Mouse (Mus musculus) lung, adult 18-20 months (tissue): ENCODE measurements around the gene 1700001C02Rik.

Source experiments
- DNase-seq, 2 experiments: peaks; one replicate each; pipeline ENCODE4 v3.0.0; 2022; ENCODE audit warnings: mixed read lengths in 2 of 2

The 1700001C02Rik gene

DNA sequence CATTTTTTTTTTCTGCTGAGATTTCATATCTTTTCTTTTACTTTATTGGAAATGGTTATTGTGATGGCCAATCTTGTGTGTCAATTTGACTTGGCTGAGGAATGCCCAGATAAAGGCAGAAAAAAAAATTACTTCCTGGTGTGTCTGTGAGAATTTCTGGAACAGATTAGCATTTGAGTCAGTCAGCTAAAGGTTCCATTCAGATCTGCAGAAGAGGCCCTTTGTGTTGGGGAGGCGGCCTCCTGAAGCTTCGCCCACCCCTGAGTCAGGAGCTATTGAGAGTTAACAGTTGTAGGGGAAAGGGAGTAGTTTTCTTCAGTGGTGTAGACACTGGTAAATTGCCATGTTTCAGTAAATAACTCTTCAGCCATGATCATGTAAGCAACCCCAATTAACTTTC, 29.4 kb downstream of the 1700001C02Rik start:
- no peak for DNase-seq

DNA sequence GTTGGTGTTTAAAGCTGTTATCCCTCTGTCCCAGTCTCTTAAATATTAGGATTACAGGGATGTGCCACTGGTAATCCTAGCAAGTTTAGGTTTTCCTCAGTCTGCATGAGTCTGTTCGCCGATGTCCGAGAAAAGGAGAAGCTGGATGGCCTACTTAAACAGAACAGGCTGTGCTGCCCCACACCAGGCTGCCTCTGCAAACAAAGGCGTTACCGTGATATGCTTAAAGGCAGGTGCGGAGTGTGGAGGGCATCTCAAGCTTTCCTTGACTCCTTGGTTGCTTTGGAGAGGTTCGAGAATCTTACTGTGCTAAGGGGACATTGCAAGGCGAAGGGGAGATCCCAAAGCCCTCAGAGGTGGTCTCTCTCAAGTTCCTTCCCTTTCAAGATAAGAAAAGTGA, 31.0 kb downstream of the 1700001C02Rik start:
- DNase-seq: no peak

DNA sequence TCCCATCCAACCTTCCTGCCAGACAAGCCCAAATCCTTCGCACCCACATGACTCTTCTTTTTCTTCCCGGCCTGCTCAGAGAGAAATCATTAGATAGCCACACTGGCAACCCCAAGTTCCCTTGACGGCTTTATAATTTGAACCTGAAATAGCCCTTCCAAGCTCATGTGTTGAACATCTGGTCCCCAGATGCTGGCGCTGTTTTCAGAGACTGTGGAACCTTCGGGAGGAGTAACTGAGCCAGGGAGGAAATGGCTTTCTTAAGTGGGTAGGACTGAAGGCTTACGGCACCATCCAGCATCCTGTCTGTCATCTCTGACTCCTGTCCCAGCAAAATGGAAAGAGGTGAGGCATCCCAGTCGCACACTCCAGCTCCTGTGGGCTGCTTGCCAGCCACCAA, 31.5 kb downstream of the 1700001C02Rik start:
- no peak for DNase-seq

DNA sequence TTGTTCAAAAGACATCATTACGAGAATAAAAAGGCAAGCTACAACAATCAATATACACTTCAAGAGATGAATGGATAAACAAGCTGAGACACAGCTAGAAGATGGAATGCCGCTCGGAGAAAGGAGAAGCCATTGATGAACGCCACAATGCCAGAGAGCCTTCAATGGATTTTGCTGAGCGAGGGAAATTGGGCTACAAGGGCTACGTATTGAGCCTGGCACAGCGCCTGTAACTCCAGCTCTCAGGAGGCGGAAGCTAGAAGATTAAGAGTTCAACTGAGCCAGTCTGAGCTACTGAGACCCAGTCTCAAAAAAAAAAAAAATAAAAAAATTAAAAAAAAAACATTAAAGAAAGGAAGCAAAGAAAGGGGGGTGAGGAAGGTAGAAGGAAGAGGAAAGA, 47.3 kb downstream of the 1700001C02Rik start:
- DNase-seq: no peak

DNA sequence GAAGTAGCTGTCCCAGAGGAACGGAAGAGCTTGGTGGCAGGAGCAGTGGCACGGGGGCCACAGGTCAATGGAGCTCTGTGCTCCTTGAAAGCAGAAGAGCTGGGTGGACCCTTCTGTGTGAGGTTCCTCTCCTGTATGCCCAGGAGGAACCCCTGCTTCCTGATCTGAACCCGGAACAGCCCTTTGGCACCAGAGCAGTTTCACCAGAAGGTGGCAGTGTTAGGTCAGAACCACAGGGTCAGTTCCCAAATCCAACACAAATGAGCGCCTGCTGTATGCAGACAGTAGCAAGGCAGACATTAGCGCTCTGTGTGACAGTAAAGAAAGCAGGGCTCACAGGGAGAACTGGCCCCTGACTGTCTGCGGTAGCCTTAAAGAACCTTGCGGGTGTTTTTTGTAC, 50.5 kb downstream of the 1700001C02Rik start:
- peak; percentile 41 to 64 for DNase-seq

DNA sequence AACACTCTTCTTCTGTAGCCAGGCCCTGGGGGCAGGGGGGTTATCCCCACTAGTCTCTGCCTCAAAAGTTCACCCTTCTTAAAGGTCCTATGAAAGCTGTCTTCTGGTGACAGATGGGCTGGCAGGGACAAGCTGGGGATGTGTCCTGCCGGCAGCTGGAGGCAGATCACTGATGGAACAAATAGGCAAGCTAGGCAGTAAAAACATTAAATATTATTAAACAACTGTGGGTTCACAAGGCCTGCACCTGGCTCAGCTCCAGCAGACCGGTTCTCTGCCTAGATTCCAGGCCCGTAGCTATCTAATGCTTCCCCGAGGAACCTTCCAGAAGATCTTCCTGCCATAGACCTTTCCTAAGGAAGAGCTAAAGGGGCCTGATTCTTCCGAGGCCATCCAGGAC, 52.3 kb downstream of the 1700001C02Rik start:
- peak; percentile 20 to 29 for DNase-seq

DNA sequence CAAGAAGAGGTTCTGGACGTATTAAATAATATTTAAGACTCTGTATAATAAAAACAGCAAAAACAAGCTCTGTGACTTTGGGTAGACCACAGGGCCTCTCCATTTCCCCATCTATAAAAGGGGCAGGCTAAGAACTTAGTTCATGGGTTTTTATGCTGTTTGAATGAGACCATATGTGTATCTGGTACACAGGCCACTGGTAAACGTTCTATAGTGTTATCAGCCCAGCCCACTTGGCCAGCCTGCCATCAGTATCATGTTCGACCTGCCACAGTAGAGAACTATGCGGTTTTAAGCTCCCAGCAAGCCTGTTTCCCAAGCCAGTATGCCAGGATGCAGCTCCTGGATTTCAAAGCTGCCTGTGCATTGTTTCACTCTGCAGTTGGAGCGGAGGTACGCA, 52.7 kb downstream of the 1700001C02Rik start:
- DNase-seq: no peak

DNA sequence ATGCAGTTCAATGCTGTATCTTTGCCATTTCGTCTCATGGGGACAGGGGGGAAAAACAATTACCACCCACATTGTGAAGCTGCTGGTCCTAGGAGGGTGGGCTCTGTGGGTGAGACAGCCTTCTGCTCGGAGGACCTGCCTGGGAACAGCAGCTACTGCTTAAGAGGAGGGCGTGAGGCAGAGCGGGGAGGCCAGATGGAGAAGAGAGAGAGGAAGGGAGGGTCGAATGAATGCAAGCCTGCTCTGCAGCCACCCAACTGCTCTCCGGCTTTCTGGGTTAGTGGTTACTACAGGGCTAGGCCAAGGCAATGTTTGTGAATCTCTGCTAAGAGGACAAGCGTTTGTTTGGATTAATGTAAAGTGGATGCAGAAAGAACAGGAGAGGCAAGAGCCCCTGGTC, 53.6 kb downstream of the 1700001C02Rik start:
- DNase-seq: no peak

DNA sequence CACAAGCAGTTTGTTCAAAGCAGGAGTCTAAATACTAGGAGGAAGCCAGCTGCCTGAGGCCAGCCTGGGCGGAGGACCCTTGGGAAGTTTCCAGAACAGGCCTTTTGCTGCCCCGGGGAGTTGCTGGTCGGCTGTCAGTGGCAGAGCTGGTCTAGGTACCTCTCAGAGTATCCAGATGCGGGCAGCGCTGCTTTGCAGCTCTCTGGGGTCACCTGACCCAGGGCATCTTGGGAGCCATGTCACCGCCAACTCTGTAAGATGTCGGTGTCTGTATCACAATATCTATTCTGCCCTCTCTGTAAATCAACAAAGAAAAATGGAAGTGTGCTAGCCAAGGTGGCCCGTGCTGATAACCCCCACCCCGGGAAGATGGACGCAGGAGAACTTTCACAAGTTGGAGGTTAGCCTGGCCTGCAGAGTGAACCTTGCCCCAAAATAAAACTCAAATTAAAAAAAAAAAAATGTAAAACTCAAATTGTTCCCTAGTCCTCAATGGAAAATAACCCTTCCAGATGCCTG, 54.4 kb downstream of the 1700001C02Rik start:
- DNase-seq: no peak

DNA sequence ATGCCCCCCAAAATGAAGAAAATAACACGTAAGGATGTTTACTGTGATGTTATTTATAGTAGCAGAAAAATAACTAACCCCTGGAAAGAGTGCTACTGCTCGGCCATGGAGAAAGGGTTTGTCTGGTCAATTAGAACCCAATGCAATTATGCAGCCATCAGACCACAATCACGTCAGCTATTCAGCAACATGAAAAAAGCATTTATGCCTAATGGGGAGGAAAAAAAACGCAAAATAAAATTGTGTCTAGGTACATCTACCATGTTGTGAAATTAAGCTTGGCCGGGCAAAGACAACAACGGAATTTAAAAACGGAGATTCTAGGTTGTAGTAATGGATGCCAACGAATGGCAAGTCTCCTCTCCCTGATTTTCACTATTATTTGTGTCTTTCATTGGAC, 56.6 kb downstream of the 1700001C02Rik start:
- no peak for DNase-seq

DNA sequence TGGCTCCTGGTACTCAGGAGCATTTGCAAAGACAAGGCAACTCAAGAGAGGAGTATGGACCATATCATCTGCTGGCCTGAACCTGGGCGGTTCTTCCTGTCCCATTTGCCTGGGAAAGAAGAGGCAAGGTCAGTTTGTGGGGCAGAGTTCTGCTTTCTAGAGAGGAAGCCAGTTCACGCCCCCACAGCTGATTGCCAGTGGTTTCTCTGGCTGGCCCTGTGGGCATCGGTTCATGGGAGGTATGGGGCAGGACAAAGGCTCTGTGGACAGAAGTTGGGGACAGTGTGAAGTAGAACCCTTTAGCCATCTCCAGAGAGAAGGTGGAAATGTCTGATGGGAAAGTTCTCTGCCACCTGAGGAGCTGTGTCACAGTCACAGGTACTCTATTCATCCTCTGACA, 57.3 kb downstream of the 1700001C02Rik start:
- no peak for DNase-seq

DNA sequence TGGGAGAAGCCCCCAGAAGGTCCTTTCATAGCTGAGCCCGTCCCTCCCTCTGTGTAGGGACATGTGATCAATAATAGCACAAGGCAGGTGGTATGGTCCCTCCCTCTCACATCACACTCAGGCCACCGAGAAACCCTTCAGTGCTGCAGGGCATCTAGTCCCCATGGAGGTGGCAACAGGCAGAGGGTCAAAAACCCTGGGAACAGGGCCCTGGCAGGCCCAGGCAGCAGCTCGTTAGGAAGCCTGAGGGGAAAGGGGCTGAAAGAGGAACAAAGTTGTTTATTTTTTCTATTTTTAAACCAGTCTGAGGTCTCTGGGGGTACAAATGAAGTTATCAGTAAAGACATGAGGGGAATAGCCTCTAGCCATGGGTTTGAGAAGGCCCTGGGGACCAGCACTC, 58.4 kb downstream of the 1700001C02Rik start:
- no peak for DNase-seq

DNA sequence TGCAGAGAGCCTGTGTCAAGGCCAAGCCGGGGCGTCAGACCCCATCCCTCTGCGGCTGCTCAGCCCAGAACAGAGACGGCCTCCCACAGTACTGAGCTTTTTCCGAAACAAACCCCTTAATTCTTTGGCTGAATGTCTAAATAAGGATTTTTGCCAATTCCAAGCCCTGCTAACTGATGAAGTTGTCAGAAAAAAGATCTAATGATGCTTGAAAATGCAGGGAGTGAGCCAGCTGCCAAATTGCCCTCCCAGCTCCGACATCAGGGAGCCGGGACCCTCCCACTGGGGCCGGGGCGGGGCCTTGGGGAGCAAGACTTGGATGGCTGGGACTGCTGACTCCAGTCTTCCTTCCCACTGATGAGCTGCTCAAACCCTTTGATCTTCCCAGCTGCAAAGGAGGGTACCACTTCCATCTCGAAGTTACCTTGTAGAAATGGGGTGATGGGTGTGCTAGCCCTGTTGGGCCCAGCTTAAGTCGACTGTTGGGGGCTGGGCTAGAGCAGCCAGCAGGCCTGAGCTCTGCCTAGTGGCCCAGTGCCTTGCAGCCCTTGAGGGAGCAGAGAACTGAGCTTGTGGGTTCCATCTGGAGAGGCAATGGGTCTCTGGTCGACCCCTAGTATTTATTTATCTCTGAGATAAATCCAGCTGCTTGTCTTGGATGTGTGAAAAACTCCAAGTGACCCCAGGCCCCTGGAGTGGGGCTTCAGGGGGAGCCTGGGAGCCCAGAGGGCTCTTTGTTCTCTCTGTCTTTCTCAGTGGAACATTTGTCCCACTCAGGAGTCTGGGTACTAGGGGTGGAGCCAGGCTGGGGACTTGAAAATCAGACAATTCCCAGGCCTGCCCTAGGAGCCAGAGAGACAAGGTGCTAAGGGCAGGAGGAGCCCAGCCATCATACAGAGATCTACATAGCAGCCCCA, 60.3 kb downstream of the 1700001C02Rik start:
- peak; percentile 50 to 60 for DNase-seq

DNA sequence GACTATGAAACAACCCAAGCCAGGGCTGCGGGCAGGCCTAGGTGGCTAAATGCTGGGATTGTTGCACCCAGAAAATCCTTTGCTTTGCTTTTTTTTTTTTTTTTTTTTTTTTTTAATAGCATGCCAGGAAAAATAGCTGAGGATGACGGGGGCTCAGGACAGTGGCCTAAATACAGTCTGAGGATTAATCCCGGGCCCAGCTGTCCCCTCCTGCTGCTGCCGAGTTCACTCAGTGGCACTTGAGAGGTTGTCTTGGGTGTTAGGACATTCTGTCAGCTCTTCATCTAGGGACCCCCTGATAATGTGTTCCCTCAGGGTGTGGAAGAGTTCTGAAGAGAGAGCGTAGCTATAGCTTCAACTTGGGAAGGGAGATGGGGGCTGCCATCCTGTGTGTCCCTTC, 61.3 kb downstream of the 1700001C02Rik start:
- DNase-seq: no peak

DNA sequence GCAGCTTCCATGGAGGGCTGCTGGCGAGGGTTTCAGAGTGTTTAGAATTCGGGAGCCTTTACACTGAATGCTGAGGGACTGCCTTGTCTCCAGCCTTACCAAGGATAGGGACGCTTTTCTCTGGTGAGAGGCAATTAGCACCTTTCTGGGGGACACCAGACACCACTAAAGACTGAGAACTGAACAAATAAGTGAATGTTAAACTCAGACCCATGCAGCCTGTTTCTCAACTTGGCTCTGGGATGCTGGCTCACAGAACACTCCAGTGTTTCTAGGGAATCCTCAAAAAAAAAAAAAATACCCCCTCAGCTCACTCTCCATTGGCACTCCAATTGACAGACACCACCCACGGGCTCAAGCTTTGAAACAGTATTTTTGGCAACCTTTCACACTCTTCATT, 63.1 kb downstream of the 1700001C02Rik start:
- no peak for DNase-seq
